Mouse (Mus musculus) embryonic stem cell, embryonic (primary cell): ENCODE data around the gene Lmbr1l.

Experiments
- CTCF ChIA-PET, 4 experiments: fragments of 300-600 bp in 2 of 4; fragments of 350-600 bp in 2 of 4; sonication (Branson Sonifier 250); formaldehyde crosslinking; loops; one replicate each; lab custom pipeline; 2022; ENCODE audit warnings: inconsistent platforms in 2 of 4; lab: Charles Lee
- POLR2A ChIA-PET, 4 experiments: fragments of 300-600 bp in 2 of 4; fragments of 350-600 bp in 2 of 4; sonication (Branson Sonifier 250); formaldehyde crosslinking; loops; one replicate each; lab custom pipeline; 2022; ENCODE audit warnings: antibody characterized with exemption in 4 of 4, inconsistent platforms in 1 of 4; lab: Charles Lee

The Lmbr1l gene

DNA sequence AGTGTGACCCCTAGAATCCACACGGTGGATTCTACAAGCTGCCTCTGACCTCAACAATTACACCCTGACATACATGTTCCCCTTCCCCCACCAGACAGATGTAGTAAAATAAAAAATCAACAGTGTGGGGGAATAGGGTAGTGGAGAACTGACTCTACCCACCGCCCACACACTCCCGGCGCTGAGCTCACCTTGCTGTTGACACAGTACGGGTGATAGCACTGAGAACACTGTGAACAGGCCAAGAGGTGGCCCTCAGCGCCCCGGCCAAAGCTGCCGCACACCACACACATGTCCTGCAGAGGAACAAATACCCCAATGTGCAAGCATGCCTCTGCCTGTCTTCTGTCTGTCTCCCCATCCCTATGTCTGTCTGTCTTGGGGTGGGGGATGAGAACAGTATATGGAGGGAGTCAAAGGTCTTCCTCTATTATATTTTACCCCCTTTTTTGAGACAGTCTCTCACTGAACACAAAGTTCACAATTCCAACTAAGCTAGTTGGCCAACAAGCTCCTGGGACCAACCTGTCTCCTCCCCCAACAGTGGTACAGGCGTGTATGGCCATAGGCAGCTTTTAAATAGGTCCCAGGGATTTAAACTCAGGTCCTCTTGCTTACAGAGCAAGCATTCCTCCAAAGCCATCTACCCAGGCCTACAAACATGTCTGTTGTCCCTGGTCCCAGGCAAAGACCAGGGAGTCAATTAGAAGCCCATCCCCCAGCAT, 58.5 kb downstream of the Lmbr1l start:
- ChIA-PET CTCF (interaction anchor here in 2 of 4 experiments (0.6 to 0.9 kb wide), 2 partner anchors 9 to 18 kb away, joined by 3 read pairs; no protein-coding TSS in a partner anchor), POLR2A (interaction anchor here in 2 of 4 experiments (1.0 to 6.5 kb wide), 7 partner anchors 11 to 134 kb away, joined by 3 to 45 read pairs (median 4); partner anchors contain the start of gene Prkag1 (in 1 of the 2))

DNA sequence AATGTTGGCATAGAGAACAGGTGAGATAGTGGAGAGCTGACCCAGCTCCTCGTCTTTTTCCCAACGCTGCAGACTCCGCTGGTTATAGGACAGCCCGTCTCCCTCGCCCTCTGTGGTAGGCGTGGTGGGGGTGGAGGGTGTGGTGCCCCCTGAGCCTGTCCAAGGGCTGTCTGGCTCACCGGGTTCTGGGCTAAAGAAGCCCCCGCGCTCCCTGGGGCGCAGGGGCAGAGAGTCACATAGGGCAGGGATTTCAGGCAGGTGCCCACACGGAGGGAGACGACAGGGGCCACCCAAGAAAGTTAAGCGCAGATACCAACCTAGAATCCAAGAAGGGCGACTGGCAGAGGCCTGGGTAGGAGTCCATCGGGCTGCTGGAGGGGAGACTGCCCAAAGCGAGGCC, 63.8 kb downstream of the Lmbr1l start:
- POLR2A ChIA-PET, result interaction anchor here in 2 of 4 experiments (0.6 to 8.7 kb wide), 15 partner anchors 9 to 176 kb away, joined by 3 to 49 read pairs (median 4); partner anchors contain the start of genes Prkag1 (in 2 of the 2) and Tuba1c (in 1 of the 2)
- CTCF ChIA-PET, result interaction anchor here in 1 of 4 experiments (1.0 kb wide), 1 partner anchor 14 kb away, joined by 4 read pairs; no protein-coding TSS in a partner anchor
